Mouse (Mus musculus): ENCODE data around the gene Nup85. TPM values are rescaled to one million over a fixed set of nuclear protein-coding genes. Genes with fewer than 3 reads are reported as not detected.

The Nup85 gene
- polyA plus RNA-seq, 1 experiment from 2014 or later = 99.8 TPM

DNA sequence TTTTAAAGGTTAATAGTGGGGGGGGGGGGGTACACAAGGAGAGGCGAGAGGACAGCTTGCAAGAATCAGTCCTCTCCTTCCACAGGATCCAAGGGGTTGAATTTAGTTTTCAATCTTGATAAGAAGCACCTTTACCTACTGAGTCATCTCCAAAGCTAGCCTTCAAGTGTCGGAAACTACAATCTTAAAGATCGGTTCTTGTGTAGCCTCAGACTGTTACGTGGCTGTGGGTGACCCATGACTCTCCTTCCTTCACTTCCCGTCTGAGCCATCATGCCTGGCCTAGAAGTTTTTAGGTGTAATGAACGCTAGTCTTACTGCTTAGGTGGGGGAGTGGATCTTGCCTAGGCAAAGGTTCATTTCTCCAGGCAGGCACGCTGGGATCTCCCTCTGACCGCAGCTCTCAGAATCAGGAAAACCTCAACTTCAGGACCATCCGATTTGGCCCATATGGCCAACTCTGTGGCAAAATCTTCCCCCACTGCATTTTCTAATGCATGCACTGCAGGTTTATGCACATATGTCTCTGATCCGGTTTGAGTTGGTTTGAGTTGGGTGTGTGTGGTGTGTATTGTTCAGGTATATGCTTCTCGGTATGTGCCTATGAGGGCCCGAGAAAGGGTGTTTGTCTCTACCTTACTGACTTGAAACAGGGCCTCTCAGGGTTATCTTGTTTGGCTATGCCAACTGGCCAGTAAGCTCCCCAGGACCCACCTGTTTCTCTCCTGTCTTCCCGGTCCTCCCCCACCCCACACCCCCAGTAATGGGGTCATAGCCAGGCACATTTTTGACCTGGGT, 65.7 kb downstream of the Nup85 start:
- no peak for ATAC-seq (ENCODE audit: low read depth)
- Histone ChIP-seq H3K4me3 (no peak overlapping the region), H3K27ac (replicated peaks) (no peak overlapping the region), H3K27me3 (no peaks in the 10 kb centered on the region), H3K4me2 (no peak overlapping the region), H3K4me1 (replicated peaks) (peaks cover 22% of the 10 kb centered on the region), H3K36me3 (no peaks in the 10 kb centered on the region), H3K9me3 (no peaks in the 10 kb centered on the region), H3K9ac (no peak overlapping the region)
- WGBS = 90% methylated on average over 13 of the region's 13 CpGs

DNA sequence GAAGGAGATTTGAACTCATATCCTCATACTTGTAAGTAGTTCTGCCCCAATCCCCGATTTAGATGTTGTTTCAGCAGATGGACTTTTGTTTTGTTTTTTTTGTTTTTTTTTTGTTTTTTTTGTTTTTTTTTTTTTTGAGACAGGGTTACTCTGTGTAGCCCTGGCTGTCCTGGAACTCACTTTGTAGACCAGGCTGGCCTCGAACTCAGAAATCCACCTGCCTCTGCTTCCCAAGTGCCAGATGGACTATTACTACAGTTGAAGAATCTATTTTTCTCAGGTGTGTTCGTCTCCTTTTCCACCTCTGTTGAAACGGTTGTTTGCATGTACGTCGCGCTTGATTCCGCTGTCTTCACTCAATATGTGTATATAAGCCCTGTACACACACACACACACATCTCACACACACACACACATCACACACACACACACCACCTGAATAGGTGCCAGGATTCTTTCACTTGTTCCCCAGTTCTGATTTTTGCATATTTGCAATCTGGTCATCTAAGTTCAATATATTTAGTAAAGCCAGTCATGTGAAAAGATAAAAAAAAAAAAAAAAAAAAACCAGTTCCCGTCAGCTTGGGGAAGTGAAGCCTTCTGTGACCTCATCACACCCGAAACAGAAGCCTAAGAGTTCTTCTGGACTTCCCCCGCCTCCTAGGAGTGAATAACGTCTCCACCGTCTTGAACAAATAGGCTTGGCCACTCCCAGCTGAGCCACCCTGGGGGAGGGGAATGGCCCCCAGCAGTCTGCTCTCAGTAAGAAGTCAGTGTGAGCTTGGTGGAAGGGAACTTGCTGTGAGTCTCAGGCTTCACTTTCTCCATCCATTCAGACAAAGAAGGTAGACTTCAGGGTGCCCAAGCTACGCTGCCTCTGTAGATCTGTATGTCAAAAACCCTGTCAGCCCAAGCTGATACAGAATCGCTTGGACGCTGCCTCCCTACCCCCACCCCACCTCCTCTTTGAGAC, 66.6 kb downstream of the Nup85 start:
- H3K36me3 ChIP-seq = no peaks in the 10 kb centered on the region
- H3K4me1 ChIP-seq (replicated peaks) = peaks cover 21% of the 10 kb centered on the region
- no peak for ATAC-seq (ENCODE audit: low read depth)
- no peak overlapping the region for H3K4me3 ChIP-seq
- no peaks in the 10 kb centered on the region for H3K27me3 ChIP-seq
- H3K9ac ChIP-seq = no peak overlapping the region
- WGBS = 53% methylated on average over 16 of the region's 16 CpGs
- H3K9me3 ChIP-seq = no peaks in the 10 kb centered on the region
- no peak overlapping the region for H3K4me2 ChIP-seq
- no peak overlapping the region for H3K27ac ChIP-seq (replicated peaks)

DNA sequence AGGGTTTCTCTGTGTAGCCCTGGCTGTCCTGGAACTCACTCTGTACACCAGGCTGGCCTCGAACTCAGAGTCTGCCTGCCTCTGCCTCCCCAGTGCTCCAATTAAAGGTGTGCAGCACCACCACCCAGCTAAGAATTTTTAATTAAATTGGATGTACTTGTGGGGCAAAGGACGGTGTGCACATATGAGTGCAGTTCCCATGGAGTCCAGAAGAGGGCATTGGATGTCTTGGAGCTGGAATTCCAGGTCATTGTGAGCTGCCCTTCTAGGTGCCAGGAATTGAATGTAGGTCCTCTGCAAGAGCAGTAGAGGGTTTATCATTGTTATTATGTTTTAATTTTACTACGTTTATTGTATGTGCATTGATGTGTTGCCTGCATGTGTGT, 67.3 kb downstream of the Nup85 start:
- Histone ChIP-seq H3K4me3 (no peak overlapping the region), H3K9ac (no peak overlapping the region), H3K27me3 (no peaks in the 10 kb centered on the region), H3K4me1 (replicated peaks) (peaks cover 16% of the 10 kb centered on the region), H3K9me3 (no peaks in the 10 kb centered on the region), H3K36me3 (no peaks in the 10 kb centered on the region), H3K27ac (replicated peaks) (no peak overlapping the region), H3K4me2 (no peak overlapping the region)
- WGBS = 13% methylated on average over 3 of the region's 3 CpGs
- no peak for ATAC-seq (ENCODE audit: low read depth)

DNA sequence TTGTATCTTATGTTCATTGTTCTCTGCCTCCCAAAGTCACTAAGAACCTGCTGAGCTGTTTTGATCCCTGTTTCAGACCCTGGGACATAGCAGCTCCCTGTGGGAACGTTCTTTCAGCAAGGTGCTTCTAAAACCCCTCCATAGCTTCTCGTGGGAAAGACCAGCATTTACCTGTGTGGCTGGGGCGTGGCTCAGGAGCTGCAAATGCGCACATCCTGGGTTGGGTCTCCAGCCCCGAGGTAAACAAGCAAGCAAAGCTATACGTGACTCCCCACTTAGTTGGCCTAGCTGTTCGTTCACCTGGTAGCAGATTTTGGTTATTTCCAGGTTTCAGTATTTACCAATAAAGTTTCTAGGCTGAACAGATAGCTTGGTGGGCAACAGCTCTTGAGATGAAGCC, 68.0 kb downstream of the Nup85 start:
- no peak overlapping the region for H3K9ac ChIP-seq
- no peaks in the 10 kb centered on the region for H3K9me3 ChIP-seq
- H3K4me1 ChIP-seq (replicated peaks) = peaks cover 9% of the 10 kb centered on the region
- no peaks in the 10 kb centered on the region for H3K27me3 ChIP-seq
- no peak overlapping the region for H3K27ac ChIP-seq (replicated peaks)
- no peak overlapping the region for H3K4me3 ChIP-seq
- no peak overlapping the region for H3K4me2 ChIP-seq
- ATAC-seq (ENCODE audit: low read depth) = no peak
- 83% methylated on average over 7 of the region's 7 CpGs for WGBS
- H3K36me3 ChIP-seq = no peaks in the 10 kb centered on the region

DNA sequence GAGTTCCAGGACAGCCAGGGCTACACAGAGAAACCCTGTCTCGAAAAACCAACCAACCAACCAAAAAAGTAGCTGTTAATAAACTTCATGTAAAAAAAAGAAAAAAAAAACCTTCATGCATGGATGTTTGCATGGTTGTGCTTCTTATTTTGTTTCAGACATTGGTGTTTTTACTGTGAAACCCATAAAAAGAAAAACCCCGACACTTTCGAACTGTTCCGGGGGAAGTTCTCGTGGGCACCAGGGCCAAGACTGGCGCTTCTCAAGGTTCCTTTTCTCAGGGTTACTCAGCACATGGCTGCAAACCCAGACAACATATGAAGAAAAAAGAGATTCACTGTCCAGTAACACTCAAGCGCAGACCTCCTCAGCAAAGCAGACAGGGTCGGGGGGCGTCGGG, 68.6 kb downstream of the Nup85 start:
- WGBS = 88% methylated on average over 10 of the region's 10 CpGs
- ATAC-seq (ENCODE audit: low read depth) = no peak
- H3K9ac ChIP-seq = no peak overlapping the region
- H3K27ac ChIP-seq (replicated peaks) = no peak overlapping the region
- H3K4me1 ChIP-seq (replicated peaks) = 0 out of 2 replicates have a peak, but pooled peaks cover 4% of the 10 kb centered on the region
- no peaks in the 10 kb centered on the region for H3K9me3 ChIP-seq
- no peak overlapping the region for H3K4me3 ChIP-seq
- H3K36me3 ChIP-seq = no peaks in the 10 kb centered on the region
- no peak overlapping the region for H3K4me2 ChIP-seq
- no peaks in the 10 kb centered on the region for H3K27me3 ChIP-seq

Other genes starting within 250 kb of the Nup85 start
- gene Ush1g, start 242.4 kb upstream of the Nup85 start, polyA plus RNA-seq (2015; fragmentation: Nextera tagmentation; extraction: Ambion mirVana) = 0.14 and 0.18 TPM in 2 replicates
- 1.4 and 2.1 TPM in 2 replicates for gene Otop3, start 229.7 kb upstream of the Nup85 start, polyA plus RNA-seq (2015; fragmentation: Nextera tagmentation; extraction: Ambion mirVana)
- gene Hid1, start 196.7 kb upstream of the Nup85 start, polyA plus RNA-seq (2015; fragmentation: Nextera tagmentation; extraction: Ambion mirVana) = 41.5 and 44.6 TPM in 2 replicates
- gene Cdr2l, start 182.5 kb upstream of the Nup85 start, polyA plus RNA-seq (2015; fragmentation: Nextera tagmentation; extraction: Ambion mirVana) = 23.7 and 24.1 TPM in 2 replicates
- 182 and 203 TPM in 2 replicates for gene Mrpl58, start 160.7 kb upstream of the Nup85 start, polyA plus RNA-seq (2015; fragmentation: Nextera tagmentation; extraction: Ambion mirVana)
- gene Atp5h, start 144.5 kb upstream of the Nup85 start, polyA plus RNA-seq (2015; fragmentation: Nextera tagmentation; extraction: Ambion mirVana) = 920 and 1,025 TPM in 2 replicates
- gene Kctd2, start 144.3 kb upstream of the Nup85 start, polyA plus RNA-seq (2015; fragmentation: Nextera tagmentation; extraction: Ambion mirVana) = 22.9 and 23.5 TPM in 2 replicates
- not detected in 2 replicates for gene Trim80, start 123.9 kb upstream of the Nup85 start, polyA plus RNA-seq (2015; fragmentation: Nextera tagmentation; extraction: Ambion mirVana)
- gene Slc16a5, start 102.0 kb upstream of the Nup85 start, polyA plus RNA-seq (2015; fragmentation: Nextera tagmentation; extraction: Ambion mirVana) = 0.20 TPM in 1 of 2 replicates, not detected in the other
- 13.1 and 14.4 TPM in 2 replicates for gene Armc7, start 88.8 kb upstream of the Nup85 start, polyA plus RNA-seq (2015; fragmentation: Nextera tagmentation; extraction: Ambion mirVana)
- gene Nt5c, start 72.6 kb upstream of the Nup85 start, polyA plus RNA-seq (2015; fragmentation: Nextera tagmentation; extraction: Ambion mirVana) = 95.6 and 96.7 TPM in 2 replicates
- gene Jpt1, start 50.0 kb upstream of the Nup85 start, polyA plus RNA-seq (2015; fragmentation: Nextera tagmentation; extraction: Ambion mirVana) = 1,262 and 1,276 TPM in 2 replicates
- 1,158 and 1,175 TPM in 2 replicates for gene Sumo2, start 28.2 kb upstream of the Nup85 start, polyA plus RNA-seq (2015; fragmentation: Nextera tagmentation; extraction: Ambion mirVana)
- gene Mrps7, start 39.5 kb downstream of the Nup85 start, polyA plus RNA-seq (2015; fragmentation: Nextera tagmentation; extraction: Ambion mirVana) = 73.9 and 91.8 TPM in 2 replicates
- gene Gga3, start 39.6 kb downstream of the Nup85 start, polyA plus RNA-seq (2015; fragmentation: Nextera tagmentation; extraction: Ambion mirVana) = 36.1 and 36.4 TPM in 2 replicates
- gene Mif4gd, start 48.5 kb downstream of the Nup85 start, polyA plus RNA-seq (2015; fragmentation: Nextera tagmentation; extraction: Ambion mirVana) = 12.0 and 12.5 TPM in 2 replicates
- 33.0 and 37.5 TPM in 2 replicates for gene Slc25a19, start 63.9 kb downstream of the Nup85 start, polyA plus RNA-seq (2015; fragmentation: Nextera tagmentation; extraction: Ambion mirVana)
- gene Grb2, start 144.2 kb downstream of the Nup85 start, polyA plus RNA-seq (2015; fragmentation: Nextera tagmentation; extraction: Ambion mirVana) = 189 and 191 TPM in 2 replicates
- gene Tmem94, start 201.0 kb downstream of the Nup85 start, polyA plus RNA-seq (2015; fragmentation: Nextera tagmentation; extraction: Ambion mirVana) = 25.4 and 25.8 TPM in 2 replicates
- gene Caskin2, start 249.2 kb downstream of the Nup85 start, polyA plus RNA-seq (2015; fragmentation: Nextera tagmentation; extraction: Ambion mirVana) = 13.8 and 15.2 TPM in 2 replicates